Mouse (Mus musculus) stomach, postnatal 0 days (tissue): ENCODE measurements around the gene Slit3. TPM values are rescaled to one million over a fixed set of nuclear protein-coding genes. Genes with fewer than 3 reads are reported as not detected.

Experiments used
- ATAC-seq: fragments of 200-750 bp; cut with Nextera tagmentation; 2 replicates; pipeline ENCODE4 v1.8.0; 2017; ENCODE audit not compliant: low FRiP score, low TSS enrichment
- DNase-seq: peaks from one replicate; pipeline ENCODE4 v3.0.0-alpha.2; 2016; ENCODE audit warnings: low spot score
- H3K27ac ChIP-seq: fragments of 300-500 bp; sonication (generic); replicated peaks from 2 replicates; pipeline ENCODE4 v1.5.1; 2014; ENCODE audit warnings: mild to moderate bottlenecking, control low read depth
- H3K27me3 ChIP-seq: fragments of 300-500 bp; sonication (generic); 2 replicates; pipeline ENCODE4 v1.6.1; 2014; ENCODE audit warnings: low read length; ENCODE audit not compliant: control insufficient read depth, insufficient read depth
- H3K36me3 ChIP-seq: fragments of 300-500 bp; sonication (generic); 2 replicates; pipeline ENCODE4 v1.6.1; 2014; ENCODE audit warnings: low read length, mixed read lengths; ENCODE audit not compliant: control insufficient read depth, insufficient read depth
- H3K4me1 ChIP-seq: fragments of 300-500 bp; sonication (generic); replicated peaks from 2 replicates; pipeline ENCODE4 v1.6.1; 2014; ENCODE audit warnings: antibody characterized with exemption; ENCODE audit not compliant: control insufficient read depth, insufficient read depth
- H3K4me2 ChIP-seq: fragments of 300-500 bp; sonication (generic); replicated peaks from 2 replicates; pipeline ENCODE4 v1.6.1; 2014; ENCODE audit warnings: low read depth, mild to moderate bottlenecking, control low read depth, moderate library complexity
- H3K4me3 ChIP-seq: fragments of 300-500 bp; sonication (generic); 2 replicates; pipeline ENCODE4 v1.5.1; 2014; ENCODE audit warnings: low read depth, low read length, control low read depth
- H3K9ac ChIP-seq: fragments of 300-500 bp; sonication (generic); 2 replicates; pipeline ENCODE4 v1.6.1; 2014; ENCODE audit warnings: mild to moderate bottlenecking, low read length, control low read depth, mixed read lengths
- H3K9me3 ChIP-seq: fragments of 300-500 bp; sonication (generic); 2 replicates; pipeline ENCODE4 v1.6.1; 2016; ENCODE audit warnings: low read length; ENCODE audit not compliant: control insufficient read depth
- CTCF ChIP-seq: IDR thresholded peaks from 2 replicates; pipeline ENCODE4 v1.5.1; 2016; ENCODE audit warnings: antibody characterized with exemption, low read depth, mild to moderate bottlenecking, moderate library complexity
- EP300 ChIP-seq: optimal IDR thresholded peaks from 2 replicates; pipeline ENCODE3; 2016; ENCODE audit warnings: antibody characterized with exemption
- WGBS: fragments of 180-500 bp; shearing (Covaris S2); extraction: QIAGEN DNeasy Blood & Tissue Kit; methylation state at CpG from one replicate; pipeline ENCODE4 v1.1.7; 2014; 5-methylcytosine and 5-hydroxymethylcytosine counted together
- polyA plus RNA-seq: library from polyadenylated mRNA; unstranded; fragments of >200 nt; fragmentation: Nextera tagmentation; extraction: Ambion mirVana; gene quantifications from 2 replicates; pipeline ENCODE4 v1.2.1, GENCODE M21; 2015

The Slit3 gene
- polyA plus RNA-seq, 1 experiment from 2014 or later: 8.1 TPM

DNA sequence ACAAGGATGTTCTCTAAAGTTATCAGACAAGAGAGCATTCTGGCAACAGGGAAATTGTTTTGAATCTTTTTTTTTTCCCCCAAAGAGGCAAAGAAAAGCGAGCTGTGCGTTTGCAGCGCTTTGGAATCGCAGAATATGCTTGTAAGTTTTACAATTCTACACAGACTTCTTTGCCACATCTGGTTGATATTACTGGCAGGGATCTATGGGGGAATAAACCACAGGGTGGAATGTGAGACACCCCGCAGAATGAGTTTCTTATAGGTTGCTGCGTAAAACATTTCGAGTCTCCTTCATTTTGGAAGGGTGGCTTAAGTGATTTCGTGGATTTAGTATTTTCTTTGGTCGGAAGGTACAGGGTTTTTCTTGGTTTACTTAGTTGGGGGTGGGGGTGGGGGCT is 122.6 kb downstream of the Slit3 start:
- H3K9me3 ChIP-seq: no peaks in the 10 kb centered on the region
- no peaks in the 10 kb centered on the region for H3K27me3 ChIP-seq
- TF ChIP-seq EP300 (no peak), CTCF (no peak)
- H3K4me1 ChIP-seq: no peaks in the 10 kb centered on the region
- no peak overlapping the region for H3K27ac ChIP-seq
- no peaks in the 10 kb centered on the region for H3K36me3 ChIP-seq
- DNase-seq (no peak), ATAC-seq (no peak)
- H3K4me3 ChIP-seq: no peak overlapping the region
- no peak overlapping the region for H3K9ac ChIP-seq
- no peak overlapping the region for H3K4me2 ChIP-seq
- 87% methylated on average over 9 of the region's 9 CpGs for WGBS

GRCm38 (mm10) chr11:35244526-35244925 is 123.5 kb downstream of the Slit3 start:
- no peak overlapping the region for H3K9ac ChIP-seq
- H3K27ac ChIP-seq: no peak overlapping the region
- no peak overlapping the region for H3K4me2 ChIP-seq
- H3K36me3 ChIP-seq: no peaks in the 10 kb centered on the region
- no peak for DNase-seq
- no peaks in the 10 kb centered on the region for H3K27me3 ChIP-seq
- WGBS: 82% methylated on average over 7 of the region's 7 CpGs
- no peak for ATAC-seq
- no peak overlapping the region for H3K4me3 ChIP-seq
- no peaks in the 10 kb centered on the region for H3K4me1 ChIP-seq
- H3K9me3 ChIP-seq: no peaks in the 10 kb centered on the region
- TF ChIP-seq CTCF (no peak), EP300 (no peak)

GRCm38 (mm10) chr11:35246623-35247022 is 125.6 kb downstream of the Slit3 start:
- Histone ChIP-seq H3K27ac (no peak overlapping the region), H3K9me3 (no peaks in the 10 kb centered on the region), H3K36me3 (no peaks in the 10 kb centered on the region), H3K4me3 (no peak overlapping the region), H3K27me3 (no peaks in the 10 kb centered on the region), H3K4me1 (no peaks in the 10 kb centered on the region), H3K4me2 (no peak overlapping the region), H3K9ac (no peak overlapping the region)
- DNase-seq: no peak
- 78% methylated on average over 3 of the region's 3 CpGs for WGBS
- ATAC-seq: no peak
- TF ChIP-seq CTCF (no peak), EP300 (no peak)

GRCm38 (mm10) chr11:35248088-35248487 is 127.1 kb downstream of the Slit3 start:
- H3K4me3 ChIP-seq: no peak overlapping the region
- no peak overlapping the region for H3K27ac ChIP-seq
- H3K9ac ChIP-seq: no peak overlapping the region
- TF ChIP-seq EP300: no peak
- TF ChIP-seq CTCF: no peak
- DNase-seq (no peak), ATAC-seq (no peak)
- WGBS: 53% methylated on average over 5 of the region's 5 CpGs
- no peaks in the 10 kb centered on the region for H3K4me1 ChIP-seq
- no peak overlapping the region for H3K4me2 ChIP-seq
- no peaks in the 10 kb centered on the region for H3K27me3 ChIP-seq
- H3K9me3 ChIP-seq: no peaks in the 10 kb centered on the region
- H3K36me3 ChIP-seq: no peaks in the 10 kb centered on the region

GRCm38 (mm10) chr11:35250871-35251418 is 129.9 kb downstream of the Slit3 start:
- ATAC-seq (no peak), DNase-seq (no peak)
- no peaks in the 10 kb centered on the region for H3K9me3 ChIP-seq
- H3K36me3 ChIP-seq: no peaks in the 10 kb centered on the region
- H3K4me3 ChIP-seq: no peak overlapping the region
- H3K4me2 ChIP-seq: no peak overlapping the region
- no peak overlapping the region for H3K27ac ChIP-seq
- no peak overlapping the region for H3K9ac ChIP-seq
- no peaks in the 10 kb centered on the region for H3K27me3 ChIP-seq
- H3K4me1 ChIP-seq: no peaks in the 10 kb centered on the region
- no peak for TF ChIP-seq CTCF
- no peak for TF ChIP-seq EP300
- 33% methylated on average over 4 of the region's 4 CpGs for WGBS

DNA sequence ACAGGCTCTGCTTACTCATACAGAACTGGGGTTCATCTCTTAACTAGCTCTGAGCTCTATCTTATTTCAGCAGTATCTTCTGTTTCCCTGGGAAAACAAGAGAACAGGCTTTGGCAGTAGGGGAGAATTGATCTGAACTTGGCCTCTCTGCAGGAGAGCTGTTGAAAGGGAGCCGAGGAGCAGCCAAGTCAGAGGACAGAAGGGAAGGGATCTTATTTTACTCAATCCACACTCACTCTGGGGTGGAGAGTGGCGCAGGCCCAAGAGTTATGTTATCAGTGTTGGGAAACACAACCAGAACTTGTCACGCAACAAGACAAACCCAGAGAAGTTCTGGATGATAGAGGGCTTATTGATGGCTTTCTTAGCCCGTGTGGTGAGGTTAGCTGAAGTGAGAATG is 130.9 kb downstream of the Slit3 start:
- TF ChIP-seq EP300 (no peak), CTCF (no peak)
- DNase-seq: no peak
- Histone ChIP-seq H3K36me3 (no peaks in the 10 kb centered on the region), H3K9ac (no peak overlapping the region), H3K27me3 (no peaks in the 10 kb centered on the region), H3K4me3 (no peak overlapping the region), H3K4me2 (no peak overlapping the region), H3K27ac (no peak overlapping the region), H3K9me3 (no peaks in the 10 kb centered on the region), H3K4me1 (no peaks in the 10 kb centered on the region)
- no peak for ATAC-seq
- 67% methylated on average over 4 of the region's 4 CpGs for WGBS
